Mouse (Mus musculus): Measurements from ENCODE around the gene Trir.

DNA sequence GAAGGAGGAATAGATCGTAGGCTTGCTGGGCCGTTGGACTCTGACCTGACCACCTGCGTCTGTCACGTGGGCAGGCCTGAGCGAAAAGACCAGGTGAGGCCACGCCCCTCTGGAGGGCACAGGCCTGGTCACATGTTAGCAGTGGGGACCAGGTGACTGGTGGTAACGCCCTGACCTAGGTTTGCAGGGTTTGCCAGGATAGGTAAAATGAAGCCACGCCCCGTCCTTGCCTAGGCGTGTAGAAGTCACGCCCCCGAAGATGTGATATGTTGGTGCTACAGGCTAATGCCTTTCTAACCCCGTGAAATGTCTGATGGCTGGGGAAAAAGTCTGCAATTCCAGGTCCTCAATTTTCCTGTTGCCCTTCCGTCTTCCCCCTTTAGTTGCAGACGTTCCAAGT, 35.8 kb upstream of the Trir start:
- TF ChIP-seq POLR2A (IDR thresholded peaks at IDR 0.05; ENCODE audit: borderline replicate concordance, extremely low read depth, low read depth, low read length) (peak; percentile 35; the same call in 1 of the 2 replicates), CTCF (IDR thresholded peaks at IDR 0.05; ENCODE audit: insufficient read depth, low read length) (no peak)
